Mouse (Mus musculus) bone marrow, adult 2 months (tissue): ENCODE data around the gene Kirrel3.

Experiments
- CTCF ChIP-seq: fragments of 200-500 bp; IDR thresholded peaks from 2 replicates; pipeline ENCODE4 v1.5.1; 2011; ENCODE audit warnings: low read length, control low read depth; ENCODE audit not compliant: control insufficient read depth, insufficient read depth
- POLR2A ChIP-seq: fragments of 200-500 bp; IDR thresholded peaks from 2 replicates; pipeline ENCODE4 v1.6.1; 2011; ENCODE audit warnings: low read depth, mild to moderate bottlenecking, control low read depth, low read length, borderline replicate concordance; ENCODE audit not compliant: control insufficient read depth

- TF ChIP-seq POLR2A (no peak), CTCF (no peak)
These were observed 201.1 kb downstream of the Kirrel3 start for GRCm38 (mm10) chr9:34686798-34687197.
